Mouse (Mus musculus): ENCODE results near the gene 1600015I10Rik. TPM values are rescaled to one million over a fixed set of nuclear protein-coding genes. Genes with fewer than 3 reads are reported as not detected.

1600015I10Rik gene
- polyA plus RNA-seq, 1 experiment = not detected

- Histone ChIP-seq H3K4me3 (ENCODE audit: low read depth, low read length) (no peak overlapping the region), H3K9ac (ENCODE audit: low read depth, poor library complexity, severe bottlenecking) (no peak overlapping the region), H3K36me3 (ENCODE audit: control insufficient read depth, insufficient read depth, low read length, poor library complexity, severe bottlenecking) (no peaks in the 10 kb centered on the region), H3K27me3 (ENCODE audit: control insufficient read depth, insufficient read depth, low read length, poor library complexity, severe bottlenecking) (no peaks in the 10 kb centered on the region), H3K4me1 (ENCODE audit: control insufficient read depth, insufficient read depth, low read length) (no peaks in the 10 kb centered on the region), H3K9me3 (replicated peaks; ENCODE audit: control insufficient read depth, insufficient read depth, low read length, poor library complexity, severe bottlenecking) (no peaks in the 10 kb centered on the region), H3K27ac (ENCODE audit: insufficient read depth, low read length) (no peak overlapping the region)
- TF ChIP-seq CTCF (IDR thresholded peaks at IDR 0.05; ENCODE audit: low read depth, low read length) = no peak
- no peak for TF ChIP-seq POLR2A (IDR thresholded peaks at IDR 0.05; ENCODE audit: insufficient read depth, low read length)
- no peak for TF ChIP-seq EP300 (IDR thresholded peaks at IDR 0.05; ENCODE audit: insufficient read depth, low read depth, low read length)
These were observed 16.1 kb upstream of the 1600015I10Rik start for GRCm38 (mm10) chr6:48913587-48913986.

GRCm38 (mm10) chr6:48949596-48949995 is 19.9 kb downstream of the 1600015I10Rik start:
- TF ChIP-seq EP300 (IDR thresholded peaks at IDR 0.05; ENCODE audit: insufficient read depth, low read depth, low read length) = no peak
- TF ChIP-seq CTCF (IDR thresholded peaks at IDR 0.05; ENCODE audit: low read depth, low read length) = no peak
- TF ChIP-seq POLR2A (IDR thresholded peaks at IDR 0.05; ENCODE audit: insufficient read depth, low read length) = no peak
- Histone ChIP-seq H3K27ac (ENCODE audit: insufficient read depth, low read length) (no peak overlapping the region), H3K4me3 (ENCODE audit: low read depth, low read length) (no peak overlapping the region), H3K9me3 (replicated peaks; ENCODE audit: control insufficient read depth, insufficient read depth, low read length, poor library complexity, severe bottlenecking) (no peaks in the 10 kb centered on the region), H3K9ac (ENCODE audit: low read depth, poor library complexity, severe bottlenecking) (no peak overlapping the region), H3K4me1 (ENCODE audit: control insufficient read depth, insufficient read depth, low read length) (no peaks in the 10 kb centered on the region), H3K27me3 (ENCODE audit: control insufficient read depth, insufficient read depth, low read length, poor library complexity, severe bottlenecking) (no peaks in the 10 kb centered on the region), H3K36me3 (ENCODE audit: control insufficient read depth, insufficient read depth, low read length, poor library complexity, severe bottlenecking) (no peaks in the 10 kb centered on the region)

DNA sequence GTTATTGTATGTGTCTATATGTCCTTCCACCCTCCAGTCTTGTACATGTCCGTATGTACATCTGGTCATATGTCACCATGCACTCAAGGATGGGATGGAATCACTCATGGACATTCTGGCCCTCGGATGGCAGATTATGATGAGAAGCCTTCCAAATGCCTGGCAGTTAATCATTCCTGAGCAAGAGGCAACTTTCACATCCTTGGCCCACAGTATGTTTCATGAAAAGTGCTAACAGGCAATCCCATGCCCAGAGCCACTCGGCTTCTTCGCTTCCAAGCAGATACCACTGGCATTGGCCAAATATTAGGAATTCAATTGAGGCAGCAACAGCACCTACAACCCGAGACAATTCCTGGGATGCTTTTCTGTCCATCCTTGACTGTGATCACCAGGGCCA is 21.0 kb downstream of the 1600015I10Rik start:
- Histone ChIP-seq H3K4me3 (ENCODE audit: low read depth, low read length) (no peak overlapping the region), H3K9me3 (replicated peaks; ENCODE audit: control insufficient read depth, insufficient read depth, low read length, poor library complexity, severe bottlenecking) (no peaks in the 10 kb centered on the region), H3K9ac (ENCODE audit: low read depth, poor library complexity, severe bottlenecking) (no peak overlapping the region), H3K4me1 (ENCODE audit: control insufficient read depth, insufficient read depth, low read length) (no peaks in the 10 kb centered on the region), H3K36me3 (ENCODE audit: control insufficient read depth, insufficient read depth, low read length, poor library complexity, severe bottlenecking) (no peaks in the 10 kb centered on the region), H3K27me3 (ENCODE audit: control insufficient read depth, insufficient read depth, low read length, poor library complexity, severe bottlenecking) (no peaks in the 10 kb centered on the region), H3K27ac (ENCODE audit: insufficient read depth, low read length) (no peak overlapping the region)
- TF ChIP-seq CTCF (IDR thresholded peaks at IDR 0.05; ENCODE audit: low read depth, low read length) = no peak
- no peak for TF ChIP-seq POLR2A (IDR thresholded peaks at IDR 0.05; ENCODE audit: insufficient read depth, low read length)
- TF ChIP-seq EP300 (IDR thresholded peaks at IDR 0.05; ENCODE audit: insufficient read depth, low read depth, low read length) = no peak

DNA sequence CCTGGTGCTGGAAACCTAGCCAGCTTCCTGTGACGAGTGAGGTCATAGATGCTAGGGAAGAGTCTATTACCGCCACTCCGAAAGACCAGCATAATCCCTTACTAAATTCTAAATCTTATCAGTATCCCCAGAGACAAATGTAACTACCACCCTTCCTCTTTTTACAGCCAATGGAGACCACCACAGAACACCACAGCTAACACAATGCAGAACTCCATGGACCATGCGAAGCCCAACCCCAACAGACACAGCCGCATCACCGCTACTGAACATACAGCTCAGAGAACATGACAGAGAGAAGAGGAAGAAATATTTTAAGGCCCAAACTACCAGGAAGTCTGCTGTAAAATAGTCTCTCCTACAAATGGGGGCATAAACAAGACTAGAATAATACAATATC is 21.9 kb downstream of the 1600015I10Rik start:
- H3K27ac ChIP-seq (ENCODE audit: insufficient read depth, low read length) = no peak overlapping the region
- H3K9ac ChIP-seq (ENCODE audit: low read depth, poor library complexity, severe bottlenecking) = no peak overlapping the region
- H3K4me3 ChIP-seq (ENCODE audit: low read depth, low read length) = no peak overlapping the region
- TF ChIP-seq CTCF (IDR thresholded peaks at IDR 0.05; ENCODE audit: low read depth, low read length) (no peak), EP300 (IDR thresholded peaks at IDR 0.05; ENCODE audit: insufficient read depth, low read depth, low read length) (no peak), POLR2A (IDR thresholded peaks at IDR 0.05; ENCODE audit: insufficient read depth, low read length) (no peak)
- no peaks in the 10 kb centered on the region for H3K27me3 ChIP-seq (ENCODE audit: control insufficient read depth, insufficient read depth, low read length, poor library complexity, severe bottlenecking)
- H3K4me1 ChIP-seq (ENCODE audit: control insufficient read depth, insufficient read depth, low read length) = no peaks in the 10 kb centered on the region
- H3K36me3 ChIP-seq (ENCODE audit: control insufficient read depth, insufficient read depth, low read length, poor library complexity, severe bottlenecking) = no peaks in the 10 kb centered on the region
- no peaks in the 10 kb centered on the region for H3K9me3 ChIP-seq (replicated peaks; ENCODE audit: control insufficient read depth, insufficient read depth, low read length, poor library complexity, severe bottlenecking)

- Histone ChIP-seq H3K4me1 (ENCODE audit: control insufficient read depth, insufficient read depth, low read length) (no peaks in the 10 kb centered on the region), H3K27ac (ENCODE audit: insufficient read depth, low read length) (no peak overlapping the region), H3K9ac (ENCODE audit: low read depth, poor library complexity, severe bottlenecking) (no peak overlapping the region), H3K36me3 (ENCODE audit: control insufficient read depth, insufficient read depth, low read length, poor library complexity, severe bottlenecking) (no peaks in the 10 kb centered on the region), H3K4me3 (ENCODE audit: low read depth, low read length) (no peak overlapping the region), H3K27me3 (ENCODE audit: control insufficient read depth, insufficient read depth, low read length, poor library complexity, severe bottlenecking) (no peaks in the 10 kb centered on the region), H3K9me3 (replicated peaks; ENCODE audit: control insufficient read depth, insufficient read depth, low read length, poor library complexity, severe bottlenecking) (no peaks in the 10 kb centered on the region)
- TF ChIP-seq CTCF (IDR thresholded peaks at IDR 0.05; ENCODE audit: low read depth, low read length) (no peak), POLR2A (IDR thresholded peaks at IDR 0.05; ENCODE audit: insufficient read depth, low read length) (no peak), EP300 (IDR thresholded peaks at IDR 0.05; ENCODE audit: insufficient read depth, low read depth, low read length) (no peak)
These were observed 23.5 kb downstream of the 1600015I10Rik start for GRCm38 (mm10) chr6:48953220-48953619.

DNA sequence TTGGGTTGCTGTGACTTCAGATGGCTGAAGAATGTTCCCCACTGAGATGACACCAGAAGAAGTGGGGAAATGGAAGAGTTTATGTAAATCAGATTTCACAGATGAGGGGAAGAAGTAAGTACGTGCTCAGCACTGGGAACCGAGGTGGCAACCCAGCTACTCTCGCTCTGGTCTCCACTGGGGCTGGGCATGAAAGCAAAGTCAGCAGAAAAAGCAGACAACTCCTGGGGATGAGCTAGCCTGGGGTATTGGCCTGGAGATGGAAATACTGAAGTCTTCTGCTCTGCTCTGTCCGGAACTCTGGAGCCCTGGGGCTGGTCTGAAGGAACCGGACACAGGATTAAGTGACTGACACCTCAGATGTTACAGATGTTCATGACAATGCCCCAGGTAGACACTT is 24.5 kb downstream of the 1600015I10Rik start:
- Histone ChIP-seq H3K9ac (ENCODE audit: low read depth, poor library complexity, severe bottlenecking) (no peak overlapping the region), H3K36me3 (ENCODE audit: control insufficient read depth, insufficient read depth, low read length, poor library complexity, severe bottlenecking) (no peaks in the 10 kb centered on the region), H3K9me3 (replicated peaks; ENCODE audit: control insufficient read depth, insufficient read depth, low read length, poor library complexity, severe bottlenecking) (no peaks in the 10 kb centered on the region), H3K27ac (ENCODE audit: insufficient read depth, low read length) (no peak overlapping the region), H3K4me3 (ENCODE audit: low read depth, low read length) (no peak overlapping the region), H3K4me1 (ENCODE audit: control insufficient read depth, insufficient read depth, low read length) (no peaks in the 10 kb centered on the region), H3K27me3 (ENCODE audit: control insufficient read depth, insufficient read depth, low read length, poor library complexity, severe bottlenecking) (no peaks in the 10 kb centered on the region)
- TF ChIP-seq POLR2A (IDR thresholded peaks at IDR 0.05; ENCODE audit: insufficient read depth, low read length) (no peak), CTCF (IDR thresholded peaks at IDR 0.05; ENCODE audit: low read depth, low read length) (no peak)

Data from ES-Bruce4 (cell line).